Mouse (Mus musculus) CH12.LX (cell line): ENCODE results near the gene Stard13. TPM values are rescaled to one million over a fixed set of nuclear protein-coding genes. Genes with fewer than 3 reads are reported as not detected.

Source experiments
- DNase-seq: peaks from one replicate; pipeline ENCODE4 v3.0.0-alpha.2; 2013; ENCODE audit errors: extremely low read depth
- H3K27ac ChIP-seq: 2 replicates; pipeline ENCODE4 v1.5.1; 2012; ENCODE audit warnings: low read depth, mild to moderate bottlenecking, control low read depth, moderate library complexity; ENCODE audit not compliant: insufficient read depth
- H3K27me3 ChIP-seq: replicated peaks from 2 replicates; pipeline ENCODE3; 2012; ENCODE audit warnings: inconsistent platforms
- H3K36me3 ChIP-seq, 2 experiments: replicated peaks in 1 of 2; 2 replicates each; pipeline versions ENCODE3 to v1.6.1; 2012; ENCODE audit warnings: inconsistent platforms in 1 of 2, low read length in 1 of 2, mild to moderate bottlenecking in 1 of 2, mixed read lengths in 1 of 2, moderate library complexity in 1 of 2; ENCODE audit not compliant: control insufficient read depth in 1 of 2, insufficient read depth in 1 of 2
- H3K4me1 ChIP-seq, 2 experiments: 2 replicates each; pipeline ENCODE4 v1.6.1; 2012; ENCODE audit warnings: inconsistent platforms in 1 of 2, moderate library complexity in 1 of 2; ENCODE audit not compliant: insufficient read depth in 2 of 2, control insufficient read depth in 1 of 2
- H3K4me2 ChIP-seq: 2 replicates; pipeline ENCODE4 v1.6.1; 2012; ENCODE audit warnings: low read depth, mild to moderate bottlenecking, control low read depth; ENCODE audit not compliant: poor library complexity, insufficient read depth, severe bottlenecking
- H3K4me3 ChIP-seq, 3 experiments: fragments of 150-350 bp in 1 of 3; sonication (generic) in 1 of 3; replicated peaks in 1 of 3; 2 replicates each; pipeline versions ENCODE3 to v1.5.1; 2011 to 2012; ENCODE audit warnings: low read depth in 2 of 3, low read length in 2 of 3, mild to moderate bottlenecking in 2 of 3, moderate library complexity in 2 of 3, control low read depth in 1 of 3, improper control_type of control experiment in 1 of 3, inconsistent platforms in 1 of 3, mixed read lengths in 1 of 3; ENCODE audit not compliant: poor library complexity in 1 of 3
- H3K79me2 ChIP-seq: replicated peaks from 2 replicates; pipeline ENCODE4 v1.6.1; 2012; ENCODE audit warnings: mild to moderate bottlenecking, moderate library complexity; ENCODE audit not compliant: control insufficient read depth, poor library complexity, insufficient read depth, severe bottlenecking; ENCODE audit errors: extremely low read depth
- H3K9ac ChIP-seq: 2 replicates; pipeline ENCODE4 v1.6.1; 2012; ENCODE audit warnings: low read depth, mild to moderate bottlenecking, control low read depth, moderate library complexity; ENCODE audit not compliant: insufficient read depth
- H3K9me3 ChIP-seq: replicated peaks from 2 replicates; pipeline ENCODE3; 2012; ENCODE audit warnings: low read length, inconsistent platforms, mixed read lengths
- BHLHE40 ChIP-seq: IDR thresholded peaks from 2 replicates; pipeline ENCODE4 v1.6.1; 2011; ENCODE audit warnings: mild to moderate bottlenecking, low read depth, low read length, improper control_type of control experiment
- CHD1 ChIP-seq: IDR thresholded peaks from 2 replicates; pipeline ENCODE4 v1.6.1; 2012; ENCODE audit warnings: low read depth, low read length, improper control_type of control experiment, inconsistent platforms
- CHD2 ChIP-seq: IDR thresholded peaks from 2 replicates; pipeline ENCODE4 v1.6.1; 2011; ENCODE audit warnings: low read length, improper control_type of control experiment
- CTCF ChIP-seq, 2 experiments: IDR thresholded peaks in 1 of 2; conservative IDR thresholded peaks in 1 of 2; 2 replicates each; pipeline ENCODE4 v1.5.1; 2011 to 2012; ENCODE audit warnings: low read depth in 2 of 2, low read length in 2 of 2, improper control_type of control experiment in 1 of 2, inconsistent platforms in 1 of 2, mild to moderate bottlenecking in 1 of 2, moderate library complexity in 1 of 2
- ELF1 ChIP-seq: IDR thresholded peaks from 2 replicates; pipeline ENCODE4 v1.6.1; 2014; ENCODE audit warnings: low read depth, mild to moderate bottlenecking, inconsistent platforms, low read length, improper control_type of control experiment
- ETS1 ChIP-seq: conservative IDR thresholded peaks from 2 replicates; pipeline ENCODE4 v1.6.1; 2012; ENCODE audit warnings: low read depth, mild to moderate bottlenecking, inconsistent platforms, low read length, improper control_type of control experiment, moderate library complexity
- GABPA ChIP-seq: IDR thresholded peaks from 2 replicates; pipeline ENCODE4 v1.6.1; 2012; ENCODE audit warnings: low read depth, low read length, improper control_type of control experiment, inconsistent platforms; ENCODE audit not compliant: insufficient replicate concordance
- HCFC1 ChIP-seq: IDR thresholded peaks from 2 replicates; pipeline ENCODE4 v1.6.1; 2012; ENCODE audit warnings: low read depth, mild to moderate bottlenecking, inconsistent platforms, low read length, improper control_type of control experiment
- IRF4 ChIP-seq: IDR thresholded peaks from 2 replicates; pipeline ENCODE4 v1.6.1; 2014; ENCODE audit warnings: low read depth, mild to moderate bottlenecking, inconsistent platforms, low read length, improper control_type of control experiment
- JUN ChIP-seq: IDR thresholded peaks from 2 replicates; pipeline ENCODE4 v1.6.1; 2011; ENCODE audit warnings: low read depth, mild to moderate bottlenecking, low read length, improper control_type of control experiment, moderate library complexity; ENCODE audit not compliant: insufficient read depth
- JUND ChIP-seq: conservative IDR thresholded peaks from 2 replicates; pipeline ENCODE4 v1.6.1; 2011; ENCODE audit warnings: low read depth, low read length, improper control_type of control experiment
- KAT2A ChIP-seq: IDR thresholded peaks from 2 replicates; pipeline ENCODE4 v1.6.1; 2012; ENCODE audit warnings: low read length, improper control_type of control experiment, inconsistent platforms; ENCODE audit not compliant: insufficient replicate concordance
- MAFK ChIP-seq: IDR thresholded peaks from 2 replicates; pipeline ENCODE4 v1.6.1; 2011; ENCODE audit warnings: low read length, improper control_type of control experiment; ENCODE audit not compliant: insufficient replicate concordance
- MAX ChIP-seq: IDR thresholded peaks from 2 replicates; pipeline ENCODE4 v1.6.1; 2011; ENCODE audit warnings: low read length, improper control_type of control experiment
- MAZ ChIP-seq: IDR thresholded peaks from 2 replicates; pipeline ENCODE4 v1.6.1; 2012; ENCODE audit warnings: low read depth, mild to moderate bottlenecking, inconsistent platforms, low read length, improper control_type of control experiment, moderate library complexity
- MXI1 ChIP-seq: IDR thresholded peaks from 2 replicates; pipeline ENCODE4 v1.6.1; 2011; ENCODE audit warnings: mild to moderate bottlenecking, low read depth, low read length, improper control_type of control experiment
- MYC ChIP-seq: IDR thresholded peaks from 2 replicates; pipeline ENCODE4 v1.6.1; 2011; ENCODE audit warnings: low read depth, mild to moderate bottlenecking, improper control_type of control experiment, low read length
- NRF1 ChIP-seq: IDR thresholded peaks from 2 replicates; pipeline ENCODE4 v1.6.1; 2014; ENCODE audit warnings: low read depth, mild to moderate bottlenecking, inconsistent platforms, low read length, improper control_type of control experiment, moderate library complexity
- PAX5 ChIP-seq: IDR thresholded peaks from 2 replicates; pipeline ENCODE4 v1.6.1; 2012; ENCODE audit warnings: low read length, inconsistent platforms, mixed read lengths
- POLR2A ChIP-seq: IDR thresholded peaks from 2 replicates; pipeline ENCODE4 v1.6.1; 2011; ENCODE audit warnings: low read depth, mild to moderate bottlenecking, improper control_type of control experiment, low read length
- RAD21 ChIP-seq: IDR thresholded peaks from 2 replicates; pipeline ENCODE4 v1.6.1; 2011; ENCODE audit warnings: low read depth, mild to moderate bottlenecking, low read length, improper control_type of control experiment, moderate library complexity
- RCOR1 ChIP-seq: conservative IDR thresholded peaks from 2 replicates; pipeline ENCODE4 v1.6.1; 2012; ENCODE audit warnings: low read depth, mild to moderate bottlenecking, inconsistent platforms, low read length, improper control_type of control experiment
- SIN3A ChIP-seq: IDR thresholded peaks from 2 replicates; pipeline ENCODE4 v1.6.1; 2012; ENCODE audit warnings: low read length, improper control_type of control experiment, inconsistent platforms
- SMC3 ChIP-seq: IDR thresholded peaks from 2 replicates; pipeline ENCODE4 v1.6.1; 2011; ENCODE audit warnings: low read depth, low read length, improper control_type of control experiment
- TCF12 ChIP-seq: IDR thresholded peaks from 2 replicates; pipeline ENCODE4 v1.6.1; 2014; ENCODE audit warnings: low read depth, mild to moderate bottlenecking, inconsistent platforms, low read length, improper control_type of control experiment
- USF1 ChIP-seq: IDR thresholded peaks from 2 replicates; pipeline ENCODE4 v1.6.1; 2014; ENCODE audit warnings: low read depth, mild to moderate bottlenecking, inconsistent platforms, low read length, improper control_type of control experiment
- USF2 ChIP-seq: conservative IDR thresholded peaks from 2 replicates; pipeline ENCODE4 v1.6.1; 2011; ENCODE audit warnings: low read depth, low read length, improper control_type of control experiment
- ZKSCAN1 ChIP-seq: IDR thresholded peaks from 2 replicates; pipeline ENCODE4 v1.6.1; 2012; ENCODE audit warnings: low read depth, inconsistent platforms, low read length, improper control_type of control experiment, borderline replicate concordance
- ZMIZ1 ChIP-seq: IDR thresholded peaks from 2 replicates; pipeline ENCODE4 v1.6.1; 2012; ENCODE audit warnings: low read depth, mild to moderate bottlenecking, inconsistent platforms, low read length, improper control_type of control experiment
- dilution Hi-C: fragments of 300-500 bp; cut with MboI; formaldehyde crosslinking; loops from 2 replicates; pipeline ENCODE4 v1.14.3; 2020; ENCODE audit warnings: low sequenced_read_pairs; ENCODE audit not compliant: extremely low pct_unique_long_range_greater_than_20kb, extremely low pct_ligation_motif_present
- in situ Hi-C: fragments of 300-500 bp; cut with MboI; formaldehyde crosslinking; loops from 3 replicates; pipeline ENCODE4 v1.14.3; 2019; ENCODE audit warnings: low sequenced_read_pairs, low pct_ligation_motif_present, low pct_unique_long_range_greater_than_20kb, mixed read lengths
- polyA plus RNA-seq: library from polyadenylated mRNA; unstranded; fragments of >175 nt; gene quantifications from 2 replicates; pipeline ENCODE4 v1.2.1, GENCODE M21; 2012; ENCODE audit warnings: low read depth; ENCODE audit not compliant: insufficient read length
- total RNA-seq, 2 experiments: library from RNA; depleted of rRNA; stranded (reverse); fragments of 300-350 nt in 1 of 2; fragments of >200 nt in 1 of 2; gene quantifications; 2 replicates each; pipeline ENCODE4 v1.2.3; 2012 to 2014

Gene Stard13
- total and polyA plus RNA-seq, 3 experiments: 33.5 to 154 (median 73.6) TPM

DNA sequence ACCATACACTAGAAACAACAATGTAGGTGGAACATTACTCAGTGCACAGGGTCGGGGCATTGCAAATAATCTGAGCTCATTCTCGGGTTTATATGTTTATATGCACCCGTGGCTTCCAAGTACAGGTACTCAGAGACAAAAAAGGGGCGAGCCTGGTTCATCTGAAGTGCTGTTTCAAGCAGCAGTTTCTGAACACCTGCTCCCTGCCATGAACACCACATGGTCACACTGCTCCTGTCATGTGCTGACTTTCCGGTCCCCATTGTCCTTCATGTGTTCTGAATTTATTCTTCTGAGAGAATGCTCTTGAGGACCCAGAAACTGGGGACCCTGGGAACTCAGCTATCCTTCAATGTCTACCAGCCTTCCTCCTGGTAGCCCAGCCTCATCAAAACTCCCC lies 87.8 kb downstream of the Stard13 start:
- no peak overlapping the region for H3K9ac ChIP-seq
- dilution Hi-C loops (no loop called here), in situ Hi-C loops (no loop called here)
- no peaks in the 10 kb centered on the region for H3K36me3 ChIP-seq
- H3K4me2 ChIP-seq: no peak overlapping the region
- H3K4me3 ChIP-seq: no peak overlapping the region
- no peak for TF ChIP-seq MAFK
- no peak for TF ChIP-seq SIN3A
- TF ChIP-seq MAZ: no peak
- no peak for TF ChIP-seq IRF4
- TF ChIP-seq PAX5: no peak
- peak; percentile 62; the same call in 1 of the 2 replicates for TF ChIP-seq MAX
- no peak for TF ChIP-seq CHD2
- no peak for TF ChIP-seq KAT2A
- TF ChIP-seq TCF12: no peak
- TF ChIP-seq ETS1: no peak
- TF ChIP-seq USF2: no peak
- TF ChIP-seq MXI1: peak; percentile 63; the same call in 1 of the 2 replicates
- no peak for TF ChIP-seq USF1
- TF ChIP-seq NRF1: no peak
- TF ChIP-seq CHD1: no peak
- no peak for TF ChIP-seq JUN
- TF ChIP-seq RCOR1: no peak
- TF ChIP-seq BHLHE40: peak; percentile 47
- no peak for TF ChIP-seq ZKSCAN1
- TF ChIP-seq RAD21: no peak
- no peak for TF ChIP-seq ZMIZ1
- no peak for TF ChIP-seq CTCF (conservative IDR thresholded peaks at IDR 0.05 in 1 of 2, IDR thresholded peaks at IDR 0.05 in 1 of 2; ENCODE audit: low read depth in 2 of 2, low read length in 2 of 2)
- no peak for TF ChIP-seq ELF1
- no peak for TF ChIP-seq GABPA
- TF ChIP-seq SMC3: no peak
- no peak for TF ChIP-seq JUND
- no peak for TF ChIP-seq POLR2A
- TF ChIP-seq MYC: 0 out of 2 replicates have a peak, but pooled peaks have one; percentile 39
- no peak for TF ChIP-seq HCFC1
- H3K27me3 ChIP-seq: no peaks in the 10 kb centered on the region
- H3K9me3 ChIP-seq: no peaks in the 10 kb centered on the region
- no peak overlapping the region for H3K27ac ChIP-seq
- H3K79me2 ChIP-seq: no peaks in the 10 kb centered on the region
- H3K4me1 ChIP-seq: peaks cover 19 to 29% of the 10 kb centered on the region in 2 experiments
- no peak for DNase-seq
